Mouse (Mus musculus): Measurements from ENCODE around the gene Xrcc4.
A peak's percentile ranks its signal among the peaks of the same experiment; 100 is the strongest.

Gene Xrcc4

DNA sequence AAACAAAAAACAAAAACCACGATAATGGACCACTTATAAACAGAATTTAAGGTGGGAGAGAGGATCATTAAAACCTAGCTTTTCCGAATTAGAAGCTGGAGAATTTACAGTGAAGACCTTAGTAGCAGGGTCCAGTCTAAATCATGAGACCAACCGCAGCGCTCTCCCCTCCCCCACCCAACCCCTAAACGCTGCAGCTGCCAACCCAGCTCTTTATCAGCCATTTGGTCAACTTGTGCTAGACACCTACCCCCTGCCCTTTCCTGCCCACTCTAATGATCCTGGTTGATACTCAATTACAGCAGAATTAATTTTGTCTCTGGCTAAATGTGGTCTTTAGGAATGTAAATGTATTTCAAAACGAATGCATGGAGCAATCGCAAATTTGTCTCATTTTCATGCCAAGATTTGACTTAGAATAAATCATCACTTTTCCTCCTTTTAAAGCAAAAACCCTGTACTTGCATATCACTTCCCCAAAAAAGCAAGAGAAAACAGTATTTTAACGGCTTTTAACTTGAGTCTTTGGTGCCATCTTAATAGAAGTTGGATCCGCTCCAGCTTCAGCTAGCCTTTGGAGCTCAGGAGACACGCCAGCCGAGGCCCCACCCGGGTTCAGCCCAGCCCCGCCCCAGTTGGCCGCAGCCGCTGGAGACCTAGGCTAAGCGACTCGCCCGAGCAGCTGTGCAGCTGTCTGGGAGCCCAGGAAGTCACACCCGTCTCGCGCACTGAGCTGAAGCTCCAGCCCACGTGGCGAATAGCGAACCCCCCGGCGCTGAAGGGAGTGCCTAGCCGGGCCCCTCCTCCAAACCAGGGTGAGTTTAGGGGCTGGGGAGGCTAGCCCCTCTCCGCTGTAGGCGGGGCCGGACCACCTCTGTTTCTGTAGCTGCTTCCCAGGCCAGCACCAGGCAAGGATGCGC, 350.4 kb downstream of the Xrcc4 start:
- DNase-seq (ENCODE audit: low read depth): peak; percentile 46

DNA sequence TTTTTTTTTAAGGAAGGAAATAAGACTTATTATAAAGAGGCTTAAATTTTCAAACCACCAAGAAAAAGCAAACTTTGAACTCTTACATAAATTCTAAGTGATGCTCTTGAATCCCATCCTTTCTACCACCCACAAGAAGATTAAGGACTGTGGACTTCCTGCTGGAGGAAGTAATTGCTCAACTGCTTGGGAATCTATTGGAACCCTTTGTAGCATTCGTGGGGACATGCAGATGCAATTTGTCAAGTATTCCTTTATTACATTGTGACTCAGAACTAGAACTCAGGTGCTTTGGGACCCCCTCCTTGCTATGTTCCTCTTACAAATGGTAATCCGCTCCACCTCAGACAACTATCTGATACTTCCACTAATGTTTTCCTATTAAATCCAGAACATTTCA, 351.1 kb downstream of the Xrcc4 start:
- DNase-seq (ENCODE audit: low read depth): no peak

DNA sequence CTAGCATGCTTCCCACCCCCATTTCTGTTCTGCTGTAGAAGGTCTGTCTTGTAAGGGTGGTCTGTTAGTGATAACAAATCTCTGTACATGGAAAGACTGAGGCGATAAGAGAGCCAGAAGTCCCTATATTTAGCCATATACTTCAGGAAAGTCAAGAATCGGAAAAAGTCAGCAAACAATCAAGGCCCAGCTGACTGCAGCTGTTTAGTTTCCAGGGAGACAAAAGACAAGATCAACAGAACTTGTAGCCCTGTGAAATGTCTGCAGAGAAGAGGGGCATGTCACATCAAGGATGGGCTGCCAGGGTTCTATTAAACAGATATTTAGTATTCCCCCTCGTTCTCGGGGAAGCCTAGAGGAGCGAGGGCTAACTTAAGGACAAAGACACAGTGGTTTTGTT, 354.3 kb downstream of the Xrcc4 start:
- no peak for DNase-seq (ENCODE audit: low read depth)

DNA sequence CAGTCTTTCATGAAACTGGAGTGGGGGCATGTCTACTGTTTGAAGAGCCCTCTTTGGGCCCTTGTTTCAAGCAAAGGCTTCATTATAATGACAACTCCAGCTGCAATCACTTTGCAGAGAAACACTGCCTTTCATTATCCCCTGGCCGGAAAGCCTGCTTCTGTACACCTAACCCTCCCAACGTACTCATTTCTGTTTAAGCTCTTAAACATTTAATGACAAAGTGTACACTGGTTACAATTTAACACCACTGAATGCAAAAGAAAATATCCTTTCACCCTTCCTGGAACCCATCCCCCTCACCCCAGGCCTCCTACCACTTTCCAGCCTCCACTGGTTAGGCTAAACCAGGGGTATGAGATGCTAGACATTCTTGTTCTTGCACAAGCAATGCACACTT, 362.9 kb downstream of the Xrcc4 start:
- no peak for DNase-seq (ENCODE audit: low read depth)

Data from c-Kit-positive CD71-negative TER-119-negative erythroid progenitor cells, embryonic 14.5 days (primary cell).